Mouse (Mus musculus): ENCODE measurements at regions not wholly inside any gene's neighbourhood (a gene's known extent, or its start where the extent isn't known, plus 50 kb on each side); places are given as distances from the start of the nearest gene placed in this dataset.

DNA sequence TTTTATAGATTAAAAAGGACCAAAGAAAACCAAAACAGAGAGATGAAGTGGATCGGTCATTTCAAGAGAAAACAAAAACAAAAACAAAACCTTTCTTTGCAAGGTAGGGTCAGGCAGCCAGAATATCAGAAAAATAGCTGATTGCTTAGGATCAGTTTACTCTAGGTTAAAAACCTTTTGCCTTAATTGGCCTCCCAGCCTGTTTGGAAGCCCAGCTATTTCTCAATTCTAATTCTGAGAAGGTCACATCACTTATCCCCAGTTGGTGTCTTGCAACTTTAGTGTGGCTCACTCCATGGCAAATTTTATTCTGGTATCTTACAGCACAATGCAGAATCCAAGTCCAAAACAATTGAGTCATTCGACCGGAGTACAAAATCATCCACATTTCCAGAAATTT, 70.0 kb downstream of the 1190002N15Rik start:
- DNase-seq (ENCODE audit: low spot score in 2 of 2), result no peak
- intact Hi-C loops (cut with DNase I), result no loop called here

DNA sequence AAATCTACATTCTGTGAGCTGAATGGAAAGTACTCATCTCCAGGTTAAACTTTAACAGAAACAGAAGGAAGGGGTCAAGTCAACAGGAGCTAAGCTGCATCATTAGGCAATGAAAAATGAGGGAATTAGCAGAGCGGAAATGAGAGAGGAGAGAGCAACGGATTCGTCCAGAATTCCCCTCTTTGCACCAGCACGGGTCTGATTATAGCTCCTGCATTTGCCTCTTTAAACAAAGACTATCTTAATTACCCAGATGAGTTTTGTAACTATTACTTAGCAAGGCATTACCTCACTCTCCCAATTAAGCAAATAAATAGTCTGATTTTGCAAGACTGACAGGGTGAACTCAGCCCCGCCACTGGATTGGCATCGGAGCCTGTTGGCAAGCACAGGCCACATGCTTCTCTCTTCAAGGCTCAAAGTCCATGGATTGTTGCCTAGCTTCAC, 81.8 kb downstream of the 1190002N15Rik start:
- DNase-seq (ENCODE audit: low spot score in 2 of 2), result no peak
- intact Hi-C loops (cut with DNase I), result no loop called here

DNA sequence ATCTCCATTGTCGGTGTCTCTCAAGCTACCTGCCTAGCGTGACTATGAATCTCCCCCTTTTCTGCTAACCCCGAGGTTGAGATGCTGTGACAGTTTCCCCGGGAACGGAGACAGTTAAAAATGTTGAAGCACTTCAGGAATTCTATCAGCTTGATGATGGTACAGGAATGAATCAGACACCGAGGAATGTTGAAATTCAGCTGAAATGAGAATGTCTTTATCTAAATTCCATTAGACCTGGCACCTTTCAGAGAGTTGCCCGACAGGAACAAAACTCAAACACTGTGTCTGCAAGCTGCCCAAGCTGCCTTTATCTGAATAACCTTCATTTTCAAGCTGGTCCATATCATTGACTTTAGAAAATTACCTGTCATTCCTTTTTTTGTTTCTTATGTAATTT, 82.4 kb downstream of the 1190002N15Rik start:
- intact Hi-C loops (cut with DNase I), result no loop called here
- DNase-seq (ENCODE audit: low spot score in 2 of 2), result no peak

- intact Hi-C loops (cut with DNase I), result no loop called here
- no peak for DNase-seq (ENCODE audit: low spot score in 2 of 2)
These were observed 88.0 kb downstream of the 1190002N15Rik start for GRCm38 (mm10) chr9:94449911-94450310.

- intact Hi-C loops (cut with DNase I), result no loop called here
- DNase-seq (ENCODE audit: low spot score in 2 of 2), result no peak
These were observed 91.6 kb downstream of the 1190002N15Rik start for GRCm38 (mm10) chr9:94446182-94446763.

GRCm38 (mm10) chr9:94444140-94444789, 93.6 kb downstream of the 1190002N15Rik start:
- intact Hi-C loops (cut with DNase I), result no loop called here
- no peak for DNase-seq (ENCODE audit: low spot score in 2 of 2)

- intact Hi-C loops (cut with DNase I), result no loop called here
These were observed 96.5 kb downstream of the 1190002N15Rik start for GRCm38 (mm10) chr9:94441393-94441792.

DNA sequence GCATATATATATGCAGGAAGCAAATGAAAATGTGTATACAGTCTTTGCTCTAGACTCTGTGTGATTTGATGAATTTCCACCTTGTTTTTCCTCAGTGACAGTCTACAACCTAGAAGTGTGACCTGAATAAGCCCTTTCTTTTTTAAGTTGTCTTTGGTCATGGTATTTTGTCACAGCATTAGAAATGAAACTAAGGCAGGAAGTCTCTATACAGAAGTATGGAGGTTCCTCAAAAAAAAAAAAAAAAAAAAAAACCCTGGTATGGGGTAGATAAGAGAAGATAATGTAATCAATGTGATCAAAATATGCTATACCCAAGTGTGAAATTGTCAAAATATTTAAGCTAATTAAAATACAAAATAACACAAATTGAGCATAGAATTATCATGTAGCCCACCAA, 104.4 kb downstream of the 1190002N15Rik start:
- intact Hi-C loops (cut with DNase I), result no loop called here
- no peak for DNase-seq (ENCODE audit: low spot score in 2 of 2)

More at GRCm38 (mm10) chr9:94441393-94441792, 96.5 kb downstream of the 1190002N15Rik start:
- DNase-seq (ENCODE audit: low spot score in 2 of 2), result no peak

- intact Hi-C loops (cut with DNase I), result no loop called here
- DNase-seq (ENCODE audit: low spot score in 2 of 2), result no peak
These were observed 105.6 kb downstream of the 1190002N15Rik start for GRCm38 (mm10) chr9:94432144-94432747.

GRCm38 (mm10) chr9:94431540-94431939, 106.3 kb downstream of the 1190002N15Rik start:
- DNase-seq (ENCODE audit: low spot score in 2 of 2), result no peak
- intact Hi-C loops (cut with DNase I), result no loop called here

DNA sequence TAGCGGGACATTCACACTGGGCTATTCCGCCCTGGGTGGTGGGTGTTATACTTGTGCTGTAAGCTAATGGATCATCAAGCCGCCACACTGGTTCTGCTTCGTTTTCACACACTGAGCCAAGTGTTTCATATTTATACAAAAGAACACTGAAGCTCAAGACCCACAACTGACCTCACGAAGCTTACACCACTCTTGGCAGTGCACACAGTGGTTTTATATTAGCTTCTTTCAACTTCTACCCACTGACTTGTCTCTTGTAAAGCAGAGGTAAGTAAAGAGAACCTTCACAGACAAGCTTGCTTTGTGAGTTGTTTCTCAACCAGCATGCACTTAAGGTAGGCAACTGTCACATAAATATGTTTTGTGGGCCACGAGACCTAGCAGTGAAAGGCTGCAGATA, 106.9 kb downstream of the 1190002N15Rik start:
- intact Hi-C loops (cut with DNase I), result no loop called here
- DNase-seq (ENCODE audit: low spot score in 2 of 2), result no peak

DNA sequence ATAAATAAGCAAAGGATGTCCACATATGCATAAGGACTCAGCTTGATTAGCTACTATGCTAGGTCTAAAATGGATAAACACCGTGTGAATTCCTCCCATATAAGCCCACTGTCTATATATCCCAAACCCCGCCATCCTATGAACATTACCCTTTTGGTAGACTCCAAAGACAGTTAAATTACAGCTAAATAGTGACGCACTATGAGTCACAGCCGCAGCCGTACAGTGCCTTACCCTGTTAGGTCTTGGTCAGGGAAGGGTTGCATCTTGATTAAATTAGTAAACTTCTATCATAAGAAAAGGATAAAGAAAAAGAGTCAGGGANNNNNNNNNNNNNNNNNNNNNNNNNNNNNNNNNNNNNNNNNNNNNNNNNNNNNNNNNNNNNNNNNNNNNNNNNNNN, 111.1 kb downstream of the 1190002N15Rik start:
- intact Hi-C loops (cut with DNase I), result no loop called here
- no peak for DNase-seq (ENCODE audit: low spot score in 2 of 2)

DNA sequence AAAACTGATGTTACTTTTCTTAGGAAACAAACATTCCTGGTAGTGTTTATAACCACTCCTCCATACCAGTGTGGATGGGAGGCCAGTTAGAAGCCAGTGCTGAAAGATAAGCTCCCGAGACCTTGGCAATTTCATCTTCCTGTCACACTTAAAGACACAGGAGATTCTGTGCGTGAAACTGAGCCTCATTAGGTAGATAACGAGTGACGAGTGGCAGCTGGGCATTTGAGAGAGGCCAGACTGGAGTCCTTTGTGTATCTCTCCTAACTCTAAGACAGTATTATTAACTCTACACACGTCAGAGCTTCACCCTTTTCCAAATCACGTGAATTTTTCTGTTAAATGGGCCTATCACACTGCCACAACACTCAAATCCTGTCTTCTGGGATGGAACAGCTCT, 112.1 kb downstream of the 1190002N15Rik start:
- no peak for DNase-seq (ENCODE audit: low spot score in 2 of 2)
- intact Hi-C loops (cut with DNase I), result no loop called here

- DNase-seq (ENCODE audit: low spot score in 2 of 2), result no peak
- intact Hi-C loops (cut with DNase I), result no loop called here
These were observed 113.3 kb downstream of the 1190002N15Rik start for GRCm38 (mm10) chr9:94424438-94425135.

DNA sequence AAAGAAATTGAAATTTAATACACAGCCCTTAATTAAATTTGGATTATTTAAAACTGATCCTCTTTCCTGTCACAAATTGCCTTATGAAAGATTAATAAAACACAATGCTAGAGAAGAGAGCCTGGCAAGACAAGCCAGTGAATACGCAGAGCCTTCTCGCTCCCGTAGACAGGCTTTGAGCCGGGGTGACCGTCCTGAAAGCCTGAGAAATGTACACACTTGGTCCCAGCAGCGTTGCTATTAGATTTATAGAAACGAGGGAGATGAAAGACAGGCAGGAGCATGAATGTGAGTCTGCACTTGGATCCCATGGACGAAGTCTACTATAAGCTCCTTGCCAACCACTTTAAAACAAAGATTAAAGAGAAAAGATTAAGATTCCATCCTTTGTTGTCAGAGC, 127.3 kb downstream of the 1190002N15Rik start:
- DNase-seq (ENCODE audit: low spot score in 2 of 2), result no peak
- intact Hi-C loops (cut with DNase I), result no loop called here

GRCm38 (mm10) chr9:94410042-94410441, 127.8 kb downstream of the 1190002N15Rik start:
- intact Hi-C loops (cut with DNase I), result no loop called here
- no peak for DNase-seq (ENCODE audit: low spot score in 2 of 2)

DNA sequence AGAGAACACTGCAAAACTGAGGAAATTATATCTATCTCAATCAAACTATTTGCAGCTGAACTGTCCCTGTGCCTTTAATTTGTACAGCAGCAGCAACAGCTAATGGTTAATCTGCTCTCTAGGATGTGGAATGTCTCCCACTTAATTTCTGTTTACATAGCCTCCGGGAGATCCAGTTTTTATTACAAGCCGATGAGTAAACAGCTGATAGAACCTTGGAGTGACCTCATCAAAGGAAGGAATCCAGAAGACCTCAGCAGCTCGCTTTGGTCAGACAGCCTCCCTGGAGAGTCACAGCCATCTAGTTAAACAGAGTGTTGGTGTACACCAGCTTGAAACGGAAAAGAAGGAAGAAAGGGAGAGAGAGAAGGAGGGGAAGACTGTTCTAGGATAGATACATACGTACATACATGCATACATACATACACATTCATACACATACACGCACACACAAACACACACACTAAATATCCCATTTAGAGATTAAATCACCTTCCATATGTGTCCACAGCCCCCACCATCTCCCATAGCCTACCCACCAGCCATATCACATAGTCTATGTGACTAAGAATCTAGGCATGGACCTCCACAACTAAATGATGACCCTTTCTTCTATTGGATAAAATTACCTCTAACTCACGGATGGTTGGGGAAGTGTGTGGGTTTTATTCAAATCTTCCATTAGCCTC, 129.1 kb downstream of the 1190002N15Rik start:
- no peak for DNase-seq (ENCODE audit: low spot score in 2 of 2)
- intact Hi-C loops (cut with DNase I), result no loop called here

- no peak for DNase-seq (ENCODE audit: low spot score in 2 of 2)
- intact Hi-C loops (cut with DNase I), result no loop called here
These were observed 130.2 kb downstream of the 1190002N15Rik start for GRCm38 (mm10) chr9:94407671-94408070.

GRCm38 (mm10) chr9:94404551-94404950, 133.3 kb downstream of the 1190002N15Rik start:
- intact Hi-C loops (cut with DNase I), result no loop called here
- no peak for DNase-seq (ENCODE audit: low spot score in 2 of 2)

- intact Hi-C loops (cut with DNase I), result no loop called here
- no peak for DNase-seq (ENCODE audit: low spot score in 2 of 2)
These were observed 137.3 kb downstream of the 1190002N15Rik start for GRCm38 (mm10) chr9:94400596-94400995.
